Mouse (Mus musculus) left cerebral cortex, adult 18-20 months (tissue): Measurements from ENCODE around the gene Gm10277. TPM values are rescaled to one million over a fixed set of nuclear protein-coding genes. Genes with fewer than 3 reads are reported as not detected.

ENCODE experiments used
- DNase-seq, 2 experiments: peaks; one replicate each; pipeline ENCODE4 v3.0.0; 2021 to 2022; ENCODE audit warnings: low spot score in 2 of 2, mixed read lengths in 1 of 2
- total RNA-seq, 2 experiments: library from RNA; stranded (reverse); gene quantifications; 2 replicates each; pipeline ENCODE4 v1.2.3; 2021

The Gm10277 gene
- total RNA-seq, 2 experiments from 2014 or later, result not detected

- DNase-seq, result peak; percentile 61 to 71
These were observed 13.5 kb upstream of the Gm10277 start for GRCm38 (mm10) chr11:77800869-77801701.

GRCm38 (mm10) chr11:77800491-77800868 is 12.9 kb upstream of the Gm10277 start:
- DNase-seq, result peak in 1 of 2 experiments; percentile 56

DNA sequence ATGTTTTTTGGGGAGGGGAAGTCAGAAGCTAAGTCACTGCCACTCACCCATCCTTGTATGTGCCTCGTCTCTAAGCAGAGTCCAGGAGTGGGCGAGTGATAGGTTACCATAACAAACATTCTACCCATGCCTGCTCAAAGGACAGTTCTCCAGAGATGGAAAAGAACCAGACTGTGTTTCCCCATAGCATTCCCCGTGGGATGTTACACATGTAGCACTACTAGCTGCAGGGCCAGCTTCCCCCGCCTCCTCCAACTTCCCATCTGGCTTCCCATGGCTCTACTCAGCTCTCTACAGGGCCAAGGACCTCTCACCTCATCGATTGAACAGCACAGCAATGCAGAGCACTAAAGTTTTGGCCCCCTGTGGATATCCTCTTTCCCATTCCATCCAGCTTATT is 7.7 kb upstream of the Gm10277 start:
- DNase-seq, result no peak

DNA sequence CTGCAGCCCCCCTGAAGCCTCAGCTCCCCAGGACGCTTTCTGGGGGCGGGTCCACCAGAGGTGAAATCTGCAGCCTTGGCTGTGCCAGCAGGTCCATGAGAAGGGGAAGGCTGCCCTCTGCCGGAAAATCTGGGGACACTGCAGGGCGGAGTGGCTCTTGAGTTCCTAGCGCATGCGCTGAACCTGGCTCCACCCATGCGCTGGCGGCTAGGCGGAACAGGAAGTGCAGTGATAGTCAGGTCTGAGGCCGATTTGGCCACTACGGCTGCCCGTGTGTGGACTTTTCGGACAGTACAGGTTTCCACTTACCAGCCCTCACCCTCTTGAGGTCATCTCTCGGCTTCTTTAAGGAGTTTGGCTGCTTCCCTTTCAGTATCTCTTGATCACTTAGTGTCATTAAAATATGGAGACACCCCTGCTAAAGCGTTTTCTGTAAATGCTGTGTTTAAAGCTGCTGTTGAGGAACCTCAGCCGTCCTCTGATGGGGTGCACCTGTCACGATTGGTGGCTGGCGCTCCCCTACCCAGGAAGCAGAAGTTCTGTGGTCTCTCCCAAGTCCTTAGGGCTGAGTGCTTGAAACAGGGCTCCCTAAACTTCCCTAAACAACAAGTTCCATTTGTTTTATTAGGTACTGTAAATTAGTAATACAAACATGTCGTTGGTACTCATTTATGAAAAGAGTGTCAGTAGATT is 5.8 kb upstream of the Gm10277 start:
- DNase-seq, result peak; percentile 95 to 98

GRCm38 (mm10) chr11:77792566-77792909 is 5.0 kb upstream of the Gm10277 start:
- DNase-seq, result no peak

GRCm38 (mm10) chr11:77791752-77792565 is 4.4 kb upstream of the Gm10277 start:
- no peak for DNase-seq

GRCm38 (mm10) chr11:77791241-77791727 is 3.7 kb upstream of the Gm10277 start:
- DNase-seq, result no peak

DNA sequence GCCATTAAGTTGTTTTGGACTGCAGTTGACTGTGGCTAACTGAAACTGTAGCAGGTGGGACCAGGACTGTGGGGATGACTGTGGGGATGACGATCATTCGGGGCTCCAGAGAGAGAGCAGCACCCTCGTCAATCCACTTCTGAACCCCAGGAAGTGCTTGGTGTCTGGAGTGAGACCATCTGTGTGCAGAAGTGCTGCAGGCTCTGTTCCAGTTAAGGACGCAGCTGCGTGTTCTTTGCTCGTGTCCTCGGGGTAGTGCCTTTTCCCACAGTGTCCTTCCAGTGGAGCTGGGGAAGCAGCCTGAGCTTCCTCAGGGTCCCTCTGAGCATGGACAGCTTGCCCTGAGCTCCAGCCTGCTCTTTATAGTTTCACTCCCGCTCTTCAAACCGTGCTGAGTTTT is 2.7 kb upstream of the Gm10277 start:
- no peak for DNase-seq

DNA sequence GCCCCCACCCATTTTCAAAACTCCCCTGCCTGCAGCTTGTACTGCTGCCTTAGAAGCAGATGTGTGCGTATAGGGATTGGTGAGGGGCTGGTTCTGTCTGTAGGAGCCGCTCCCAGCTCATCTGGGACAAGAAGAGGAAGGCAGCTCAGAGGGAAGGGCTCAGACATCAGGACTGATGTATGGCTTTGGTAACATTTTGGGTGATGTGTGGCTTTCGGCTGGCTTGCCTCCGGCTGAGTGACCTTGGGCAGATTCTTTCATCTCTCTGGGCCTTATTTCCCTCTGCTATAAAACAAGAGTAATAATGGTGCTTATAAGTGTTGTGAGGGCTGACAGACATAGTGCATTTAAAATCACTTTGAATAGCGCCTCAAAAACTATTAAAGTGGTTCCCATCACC is 2.0 kb upstream of the Gm10277 start:
- DNase-seq, result no peak

GRCm38 (mm10) chr11:77785768-77786561 is 1.6 kb downstream of the Gm10277 start:
- DNase-seq, result peak; percentile 30 to 46

GRCm38 (mm10) chr11:77785396-77785767 is 2.2 kb downstream of the Gm10277 start:
- DNase-seq, result no peak

- DNase-seq, result no peak
These were observed 2.7 kb downstream of the Gm10277 start for GRCm38 (mm10) chr11:77784894-77785293.

- DNase-seq, result no peak
These were observed 3.5 kb downstream of the Gm10277 start for GRCm38 (mm10) chr11:77783747-77784646.

DNA sequence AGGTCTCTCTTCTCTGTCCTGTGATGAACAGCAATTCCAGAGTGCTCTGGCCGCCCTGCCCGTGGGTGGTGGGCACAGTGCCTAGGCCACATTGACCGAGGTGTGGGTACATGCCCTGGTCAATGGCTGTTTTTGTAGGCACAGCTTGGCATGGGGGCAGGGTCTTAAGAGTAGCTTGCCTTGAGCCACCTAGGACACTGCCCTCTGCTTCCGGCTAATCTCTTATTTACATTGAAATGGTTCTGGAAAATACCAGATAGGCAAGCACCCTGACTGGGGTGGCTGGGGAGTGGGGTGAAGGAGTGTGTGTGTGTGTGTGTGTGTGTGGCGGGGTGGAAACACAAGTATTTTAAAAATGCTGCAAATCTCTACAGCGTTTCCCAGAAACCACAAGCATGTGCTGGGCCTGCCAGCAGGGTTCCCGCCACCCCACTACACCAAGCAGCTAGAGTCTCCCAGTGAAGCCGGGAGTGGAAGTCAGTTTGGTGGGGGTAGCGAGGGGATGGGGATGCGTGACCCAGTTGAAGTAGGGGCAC is 4.3 kb downstream of the Gm10277 start:
- no peak for DNase-seq

- DNase-seq, result no peak
These were observed 5.3 kb downstream of the Gm10277 start for GRCm38 (mm10) chr11:77782104-77782815.

DNA sequence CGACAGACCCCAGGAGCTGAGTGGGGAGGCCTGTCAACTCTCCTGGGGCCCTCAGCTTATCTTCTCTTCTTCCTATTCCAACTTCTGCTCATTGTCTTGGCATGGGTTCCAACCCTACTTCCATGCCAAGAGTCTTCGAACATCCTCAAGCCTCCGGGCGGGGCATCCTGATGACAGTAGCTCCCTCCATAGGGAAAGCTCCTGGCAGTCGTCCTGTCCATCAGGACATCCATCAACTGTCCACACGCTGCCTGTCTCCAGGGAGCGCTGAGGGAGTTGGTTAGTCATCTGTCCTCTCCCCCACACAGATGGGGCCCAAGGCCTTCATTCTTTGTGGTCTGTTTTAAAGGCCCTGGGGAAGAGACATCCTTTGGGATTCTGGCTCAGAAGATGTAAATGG is 6.5 kb downstream of the Gm10277 start:
- DNase-seq, result no peak

DNA sequence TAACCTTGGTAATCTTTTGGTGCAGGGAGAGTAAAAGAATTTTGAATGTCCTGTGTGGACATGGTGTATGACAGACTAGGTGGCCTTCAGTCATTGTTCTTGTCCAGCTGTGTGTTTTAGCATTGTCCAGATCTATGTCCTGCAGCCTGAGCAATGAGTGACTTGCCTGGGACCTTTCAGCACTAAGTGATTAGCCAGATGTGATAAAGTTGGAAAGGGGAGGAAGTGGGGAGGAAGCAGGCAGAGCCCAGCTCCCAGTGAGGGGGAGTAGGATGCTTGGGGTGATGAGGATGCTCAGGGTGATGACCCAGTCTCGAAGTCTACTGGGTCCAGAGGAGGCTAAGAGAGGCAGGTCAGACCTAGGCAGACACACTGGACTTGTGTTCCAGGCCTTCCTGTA is 8.3 kb downstream of the Gm10277 start:
- DNase-seq, result no peak

DNA sequence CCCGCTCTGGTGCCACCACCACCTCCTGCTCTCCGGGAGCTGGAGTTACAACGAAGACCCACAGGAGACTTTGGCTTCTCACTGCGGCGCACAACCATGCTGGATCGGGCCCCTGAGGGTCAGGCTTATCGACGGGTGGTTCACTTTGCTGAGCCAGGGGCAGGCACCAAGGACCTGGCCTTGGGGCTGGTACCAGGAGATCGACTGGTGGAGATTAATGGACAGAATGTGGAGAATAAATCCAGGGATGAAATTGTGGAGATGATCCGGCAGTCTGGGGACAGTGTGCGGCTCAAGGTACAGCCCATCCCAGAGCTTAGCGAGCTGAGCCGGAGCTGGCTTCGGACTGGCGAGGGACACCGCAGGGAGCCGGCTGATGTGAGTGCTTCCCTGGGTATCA is 9.6 kb downstream of the Gm10277 start:
- no peak for DNase-seq

GRCm38 (mm10) chr11:77777436-77777835 is 10.1 kb downstream of the Gm10277 start:
- DNase-seq, result no peak
